Mouse (Mus musculus) E14TG2a.4 (cell line): ENCODE data around the gene Trim71.

Experiments used
- H3K27me3 ChIP-seq: 2 replicates; pipeline ENCODE4 v1.6.1; 2014; ENCODE audit warnings: low read length, control low read depth; ENCODE audit not compliant: insufficient read depth
- H3K36me3 ChIP-seq: 2 replicates; pipeline ENCODE4 v1.6.1; 2014; ENCODE audit warnings: low read length, control low read depth; ENCODE audit not compliant: insufficient read depth
- H3K4me1 ChIP-seq: replicated peaks from 2 replicates; pipeline ENCODE4 v1.6.1; 2014; ENCODE audit warnings: low read depth, low read length, control low read depth
- H3K4me3 ChIP-seq: replicated peaks from 2 replicates; pipeline ENCODE4 v1.5.1; 2014; ENCODE audit warnings: mild to moderate bottlenecking, low read length
- H3K9me3 ChIP-seq: 2 replicates; pipeline ENCODE4 v1.6.1; 2014; ENCODE audit warnings: low read length, control low read depth
- CTCF ChIP-seq: conservative IDR thresholded peaks from 2 replicates; pipeline ENCODE4 v1.5.1; 2014; ENCODE audit warnings: low read length
- NANOG ChIP-seq: IDR thresholded peaks from 2 replicates; pipeline ENCODE4 v1.6.1; 2014; ENCODE audit warnings: borderline replicate concordance, low read length, mixed read lengths
- POU5F1 ChIP-seq: IDR thresholded peaks from 2 replicates; pipeline ENCODE4 v1.6.1; 2014; ENCODE audit warnings: low read length, borderline replicate concordance

Trim71 gene

GRCm38 (mm10) chr9:114534747-114535517 is 29.2 kb downstream of the Trim71 start:
- peaks cover 100% of the 10 kb centered on the region for H3K4me1 ChIP-seq
- peak; percentile 55 for TF ChIP-seq CTCF
- TF ChIP-seq POU5F1, result no peak
- no peaks in the 10 kb centered on the region for H3K9me3 ChIP-seq
- no peaks in the 10 kb centered on the region for H3K27me3 ChIP-seq
- peaks cover 79% of the 10 kb centered on the region for H3K36me3 ChIP-seq
- H3K4me3 ChIP-seq, result peak overlapping the region; percentile 50

GRCm38 (mm10) chr9:114533848-114534247 is 30.3 kb downstream of the Trim71 start:
- Histone ChIP-seq H3K36me3 (peaks cover 76% of the 10 kb centered on the region), H3K27me3 (no peaks in the 10 kb centered on the region), H3K4me3 (peak overlapping the region; percentile 57), H3K9me3 (no peaks in the 10 kb centered on the region), H3K4me1 (peaks cover 100% of the 10 kb centered on the region)
- TF ChIP-seq NANOG (no peak), CTCF (no peak), POU5F1 (no peak)

GRCm38 (mm10) chr9:114531276-114531675 is 32.9 kb downstream of the Trim71 start:
- Histone ChIP-seq H3K36me3 (peaks cover 63% of the 10 kb centered on the region), H3K4me3 (peak overlapping the region; percentile 66), H3K9me3 (no peaks in the 10 kb centered on the region), H3K4me1 (peaks cover 92% of the 10 kb centered on the region), H3K27me3 (no peaks in the 10 kb centered on the region)
- TF ChIP-seq POU5F1, result no peak
- no peak for TF ChIP-seq CTCF
- no peak for TF ChIP-seq NANOG

- Histone ChIP-seq H3K36me3 (peaks cover 63% of the 10 kb centered on the region), H3K9me3 (no peaks in the 10 kb centered on the region), H3K27me3 (no peaks in the 10 kb centered on the region), H3K4me1 (peaks cover 92% of the 10 kb centered on the region), H3K4me3 (peak overlapping the region; percentile 76)
- no peak for TF ChIP-seq CTCF
- TF ChIP-seq NANOG, result no peak
- TF ChIP-seq POU5F1, result no peak
Measured at GRCm38 (mm10) chr9:114528680-114529048, 35.5 kb downstream of the Trim71 start.

- TF ChIP-seq CTCF, result no peak
- TF ChIP-seq POU5F1, result no peak
- no peak for TF ChIP-seq NANOG
- Histone ChIP-seq H3K4me3 (peak overlapping the region; percentile 76), H3K27me3 (no peaks in the 10 kb centered on the region), H3K9me3 (no peaks in the 10 kb centered on the region), H3K4me1 (peaks cover 92% of the 10 kb centered on the region), H3K36me3 (peaks cover 64% of the 10 kb centered on the region)
Measured at GRCm38 (mm10) chr9:114527992-114528679, 36.0 kb downstream of the Trim71 start.

- peaks cover 64% of the 10 kb centered on the region for H3K36me3 ChIP-seq
- TF ChIP-seq NANOG (no peak), CTCF (no peak), POU5F1 (no peak)
Measured at GRCm38 (mm10) chr9:114527085-114527484, 37.1 kb downstream of the Trim71 start.

GRCm38 (mm10) chr9:114526581-114526980 is 37.6 kb downstream of the Trim71 start:
- H3K9me3 ChIP-seq, result no peaks in the 10 kb centered on the region
- TF ChIP-seq POU5F1, result no peak
- TF ChIP-seq CTCF, result no peak
- TF ChIP-seq NANOG, result no peak
- H3K4me3 ChIP-seq, result peak overlapping the region; percentile 76

More at GRCm38 (mm10) chr9:114527085-114527484, 37.1 kb downstream of the Trim71 start:
- peaks cover 92% of the 10 kb centered on the region for H3K4me1 ChIP-seq
- no peaks in the 10 kb centered on the region for H3K9me3 ChIP-seq
- peak overlapping the region; percentile 76 for H3K4me3 ChIP-seq
- no peaks in the 10 kb centered on the region for H3K27me3 ChIP-seq

GRCm38 (mm10) chr9:114525891-114526290 is 38.3 kb downstream of the Trim71 start:
- no peaks in the 10 kb centered on the region for H3K27me3 ChIP-seq
- no peak for TF ChIP-seq CTCF
- no peak for TF ChIP-seq NANOG
- no peak for TF ChIP-seq POU5F1

More at GRCm38 (mm10) chr9:114526581-114526980, 37.6 kb downstream of the Trim71 start:
- Histone ChIP-seq H3K27me3 (no peaks in the 10 kb centered on the region), H3K36me3 (peaks cover 64% of the 10 kb centered on the region), H3K4me1 (peaks cover 92% of the 10 kb centered on the region)

GRCm38 (mm10) chr9:114525073-114525633 is 39.0 kb downstream of the Trim71 start:
- Histone ChIP-seq H3K36me3 (peaks cover 60% of the 10 kb centered on the region), H3K4me3 (peak overlapping the region; percentile 76), H3K9me3 (no peaks in the 10 kb centered on the region), H3K4me1 (peaks cover 91% of the 10 kb centered on the region), H3K27me3 (no peaks in the 10 kb centered on the region)
- TF ChIP-seq POU5F1 (no peak), CTCF (no peak), NANOG (no peak)

More at GRCm38 (mm10) chr9:114525891-114526290, 38.3 kb downstream of the Trim71 start:
- Histone ChIP-seq H3K36me3 (peaks cover 65% of the 10 kb centered on the region), H3K4me1 (peaks cover 92% of the 10 kb centered on the region), H3K4me3 (peak overlapping the region; percentile 76), H3K9me3 (no peaks in the 10 kb centered on the region)
